Mouse (Mus musculus) E14TG2a.4 (cell line): ENCODE data around the gene Zswim1.

Experiments
- CTCF ChIP-seq: conservative IDR thresholded peaks from 2 replicates; pipeline ENCODE4 v1.5.1; 2014; ENCODE audit warnings: low read length
- NANOG ChIP-seq: IDR thresholded peaks from 2 replicates; pipeline ENCODE4 v1.6.1; 2014; ENCODE audit warnings: borderline replicate concordance, low read length, mixed read lengths

- TF ChIP-seq CTCF (no peak), NANOG (no peak)
Observed at GRCm38 (mm10) chr2:164804533-164805331, 17.8 kb upstream of the Zswim1 start, which contains the start of the genes Acot8 and Zswim3.
